In genomic region chr8:35924026-35924425, GRCm38 (mm10) we compare ENCODE assay signal across 8 mouse cellular contexts.
"Had no signal": no experiment of that assay in that cellular context is flagged by ENCODE, and none has a peak within 500 bp of the region (broad histone marks: within the 10 kb centered on the region; RNA-seq: fewer than 3 reads in every experiment).

No protein-coding gene starts in this region.

- H3K4me3 ChIP-seq: kidney, embryonic 15.5 days; limb, embryonic 15.5 days; liver, embryonic 12.5 days; lung, embryonic 15.5 days; midbrain, embryonic 13.5 days had no signal

- H3K4me1 ChIP-seq: limb, embryonic 15.5 days; liver, embryonic 12.5 days had no signal

- DNase-seq: kidney, postnatal 14 days; lung, postnatal 4 days; right cerebral cortex, postnatal 25 days had no signal
